Mouse (Mus musculus) liver, embryonic 15.5 days (tissue): Measurements from ENCODE around the gene Olfr1375. TPM values are rescaled to one million over a fixed set of nuclear protein-coding genes. Genes with fewer than 3 reads are reported as not detected.
"Not testable (repeated sequence)": the region's sequence is repeated elsewhere in the genome, so short reads cannot be mapped to it uniquely, and the experiment has no call there.

Experiments
- ATAC-seq: fragments of 200-750 bp; cut with Nextera tagmentation; 2 replicates; pipeline ENCODE4 v1.8.0; 2017; ENCODE audit warnings: moderate number of reproducible peaks, mild to moderate bottlenecking, moderate library complexity; ENCODE audit not compliant: insufficient read depth
- H3K27ac ChIP-seq: fragments of 300-500 bp; sonication (generic); replicated peaks from 2 replicates; pipeline ENCODE4 v1.5.1; 2015; ENCODE audit warnings: mild to moderate bottlenecking, inconsistent platforms
- H3K27me3 ChIP-seq: fragments of 300-500 bp; sonication (generic); 2 replicates; pipeline ENCODE4 v1.6.1; 2015; ENCODE audit warnings: mild to moderate bottlenecking, inconsistent platforms
- H3K36me3 ChIP-seq: fragments of 300-500 bp; sonication (generic); replicated peaks from 2 replicates; pipeline ENCODE4 v1.6.1; 2015; ENCODE audit warnings: moderate library complexity, mild to moderate bottlenecking, inconsistent platforms
- H3K4me1 ChIP-seq: fragments of 300-500 bp; sonication (generic); replicated peaks from 2 replicates; pipeline ENCODE4 v1.6.1; 2015; ENCODE audit warnings: inconsistent platforms
- H3K4me2 ChIP-seq: fragments of 300-500 bp; sonication (generic); 2 replicates; pipeline ENCODE4 v1.6.1; 2015; ENCODE audit warnings: moderate library complexity, mild to moderate bottlenecking, inconsistent platforms
- H3K4me3 ChIP-seq: fragments of 300-500 bp; sonication (generic); replicated peaks from 2 replicates; pipeline ENCODE4 v1.5.1; 2015; ENCODE audit warnings: mild to moderate bottlenecking, inconsistent platforms
- H3K9ac ChIP-seq: fragments of 300-500 bp; sonication (generic); 2 replicates; pipeline ENCODE4 v1.6.1; 2015; ENCODE audit warnings: moderate library complexity, mild to moderate bottlenecking, inconsistent platforms
- H3K9me3 ChIP-seq: fragments of 300-500 bp; sonication (generic); replicated peaks from 2 replicates; pipeline ENCODE4 v1.6.1; 2016; ENCODE audit warnings: inconsistent platforms
- WGBS: fragments of 180-500 bp; shearing (Covaris S2); methylation state at CpG from one replicate; pipeline ENCODE4 v1.1.7; 2015; ENCODE audit warnings: mixed read lengths; ENCODE audit not compliant: insufficient replicate concordance; 5-methylcytosine and 5-hydroxymethylcytosine counted together
- polyA plus RNA-seq: library from polyadenylated mRNA; unstranded; fragments of >200 nt; fragmentation: Nextera tagmentation; extraction: Ambion mirVana; gene quantifications from 2 replicates; pipeline ENCODE4 v1.2.1, GENCODE M21; 2015

The Olfr1375 gene
- not detected in 2 replicates for polyA plus RNA-seq

DNA sequence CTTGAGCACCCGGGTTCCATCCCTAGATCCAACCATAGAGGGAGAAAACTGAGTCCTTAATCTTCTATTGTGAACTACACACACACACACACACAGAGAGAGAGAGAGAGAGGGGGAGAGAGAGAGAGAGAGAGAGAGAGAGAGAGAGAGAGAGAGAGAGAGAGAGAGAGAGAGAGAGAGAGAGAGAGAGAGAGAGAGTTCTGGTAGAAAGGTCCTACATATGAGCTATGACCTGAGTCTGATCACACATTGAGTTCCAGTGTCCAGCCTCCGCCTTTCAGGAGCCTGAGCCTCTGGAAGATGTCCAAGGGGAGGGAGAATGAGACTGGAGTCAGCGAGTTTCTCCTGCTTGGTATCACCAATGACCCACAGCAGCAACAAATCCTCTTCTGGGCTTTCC is at the start of gene Olfr1375:
TSS of gene Olfr1375 (plus strand) at position 301 of the 400 bp plus-strand sequence.
- H3K27me3 ChIP-seq, ATAC-seq, H3K4me2 ChIP-seq, H3K27ac ChIP-seq, H3K4me3 ChIP-seq, H3K4me1 ChIP-seq, H3K9ac ChIP-seq, H3K36me3 ChIP-seq, H3K9me3 ChIP-seq: not testable (repeated sequence)
- 60% methylated on average over 3 of the region's 3 CpGs for WGBS

DNA sequence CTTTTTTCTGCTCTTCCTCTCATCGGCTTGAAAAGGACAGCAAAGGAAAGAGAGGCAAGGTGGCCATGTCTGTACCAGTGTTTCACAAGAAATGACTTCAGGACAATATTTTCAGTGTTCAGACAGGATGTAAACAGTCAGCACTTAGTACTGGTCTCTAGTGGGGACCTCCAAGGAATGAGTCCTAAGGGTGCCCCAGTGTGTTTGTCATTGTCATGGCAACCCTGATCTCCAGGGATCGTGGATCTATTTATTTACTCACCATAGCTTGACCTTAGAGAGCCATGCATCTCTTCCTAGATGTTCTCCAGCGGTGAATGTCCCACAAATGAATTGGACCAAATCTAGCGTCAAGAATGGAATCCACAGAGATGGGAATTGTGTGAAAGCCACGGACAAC is 44.6 kb upstream of the Olfr1375 start, which contains the start of gene Olfr51:
TSS of gene Olfr51 (plus strand) at position 301 of the 400 bp plus-strand sequence.
- Histone ChIP-seq H3K27ac (no peak within 1 kb of the TSS), H3K9me3 (no peaks in the 10 kb centered on the region), H3K36me3 (no peaks in the 10 kb centered on the region), H3K4me2 (no peak within 1 kb of the TSS), H3K27me3 (no peaks in the 10 kb centered on the region), H3K4me3 (no peak within 1 kb of the TSS), H3K4me1 (no peaks in the 10 kb centered on the region), H3K9ac (no peak within 1 kb of the TSS)
- 53% methylated on average over 5 of the region's 5 CpGs for WGBS
- ATAC-seq, result no peak

DNA sequence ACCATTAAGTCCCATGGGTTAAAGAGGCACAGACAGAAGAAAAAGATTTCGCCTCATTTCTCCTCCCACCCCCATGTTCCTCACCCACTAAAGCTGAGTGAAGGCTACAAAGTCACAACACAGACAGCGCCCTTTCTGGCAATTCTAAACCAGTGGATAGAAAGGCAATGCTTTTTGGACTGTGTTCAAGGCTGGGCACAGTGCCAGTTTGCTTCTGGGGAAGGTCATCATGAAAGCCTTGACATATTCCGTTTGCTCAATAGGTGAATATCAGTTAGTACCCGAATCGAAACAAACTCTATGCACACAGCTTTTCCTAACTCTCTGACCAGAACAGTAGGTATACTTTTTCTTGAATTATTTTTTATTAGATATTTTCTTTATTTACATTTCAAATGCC is 36.1 kb upstream of the Olfr1375 start:
- Histone ChIP-seq H3K4me1 (no peaks in the 10 kb centered on the region), H3K9me3 (no peaks in the 10 kb centered on the region), H3K27ac (no peak overlapping the region), H3K9ac (no peak overlapping the region), H3K4me2 (no peak overlapping the region), H3K36me3 (no peaks in the 10 kb centered on the region), H3K4me3 (no peak overlapping the region), H3K27me3 (no peaks in the 10 kb centered on the region)
- WGBS, result 59% methylated on average over 5 of the region's 5 CpGs
- ATAC-seq, result no peak

DNA sequence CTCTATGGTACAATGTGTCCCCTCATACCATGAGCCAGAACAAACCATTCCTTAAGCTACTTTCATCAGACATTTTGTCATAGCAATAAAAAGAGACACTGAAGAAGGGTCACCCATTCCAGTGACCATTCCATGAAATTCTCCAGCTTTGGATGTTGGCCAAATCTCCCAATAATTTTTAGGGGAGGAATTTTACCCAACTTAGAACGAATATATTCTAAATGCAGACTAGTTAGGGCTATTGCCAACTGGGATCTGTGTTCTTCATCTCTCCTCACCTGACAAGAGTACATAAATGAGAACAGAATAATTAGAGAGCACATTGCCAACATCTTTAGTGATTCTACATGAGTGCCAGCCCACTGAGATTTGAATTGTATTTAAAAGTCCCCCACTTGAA is 34.0 kb upstream of the Olfr1375 start, which contains the start of gene Olfr54:
TSS of gene Olfr54 (plus strand) at position 301 of the 400 bp plus-strand sequence.
- no peak within 1 kb of the TSS for H3K9ac ChIP-seq
- H3K27ac ChIP-seq, result no peak within 1 kb of the TSS
- H3K27me3 ChIP-seq, result no peaks in the 10 kb centered on the region
- H3K4me3 ChIP-seq, result no peak within 1 kb of the TSS
- H3K4me2 ChIP-seq, result no peak within 1 kb of the TSS
- ATAC-seq, result no peak
- H3K4me1 ChIP-seq, result no peaks in the 10 kb centered on the region
- no peaks in the 10 kb centered on the region for H3K9me3 ChIP-seq
- no peaks in the 10 kb centered on the region for H3K36me3 ChIP-seq
- 21% methylated on average over 1 of the region's 1 CpGs for WGBS

DNA sequence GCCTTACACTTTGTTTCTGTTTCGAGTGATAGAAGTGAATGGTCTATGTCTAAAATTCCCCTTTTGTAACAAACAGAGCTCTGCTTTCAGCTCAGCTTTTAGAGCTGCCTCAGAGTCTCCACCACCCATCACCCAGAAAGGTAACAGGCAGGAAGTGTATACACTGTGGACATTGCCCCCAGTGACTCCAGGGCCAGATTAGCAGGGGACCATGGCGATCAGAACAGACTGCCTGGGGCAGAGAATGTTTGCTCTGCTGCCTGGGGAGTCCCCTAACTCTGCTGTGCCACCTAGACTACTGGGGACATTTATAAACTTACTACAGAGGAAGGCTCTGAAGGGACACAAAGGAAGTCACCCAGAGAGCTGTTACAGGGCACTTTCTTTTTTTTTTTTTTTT is 31.6 kb upstream of the Olfr1375 start:
- 22% methylated on average over 2 of the region's 2 CpGs for WGBS
- H3K4me2 ChIP-seq, result no peak overlapping the region
- no peak overlapping the region for H3K27ac ChIP-seq
- H3K27me3 ChIP-seq, result no peaks in the 10 kb centered on the region
- no peaks in the 10 kb centered on the region for H3K9me3 ChIP-seq
- no peak overlapping the region for H3K4me3 ChIP-seq
- no peaks in the 10 kb centered on the region for H3K4me1 ChIP-seq
- no peaks in the 10 kb centered on the region for H3K36me3 ChIP-seq
- ATAC-seq, result peak; percentile 81
- H3K9ac ChIP-seq, result no peak overlapping the region

DNA sequence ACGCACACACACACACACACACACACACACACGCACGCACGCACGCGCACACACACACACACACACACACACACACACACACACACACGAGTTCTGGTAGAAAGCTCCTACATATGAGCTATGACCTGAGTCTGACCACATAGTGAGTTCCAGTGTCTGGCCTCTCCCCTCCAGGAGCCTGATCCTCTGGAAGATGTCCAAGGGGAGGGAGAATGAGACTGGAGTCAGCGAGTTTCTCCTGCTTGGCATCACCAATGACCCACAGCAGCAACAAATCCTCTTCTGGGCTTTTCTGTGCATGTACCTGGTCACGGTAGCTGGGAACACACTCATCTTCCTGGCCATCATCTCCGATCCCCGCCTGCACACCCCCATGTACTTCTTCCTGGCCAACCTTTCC is 21.1 kb upstream of the Olfr1375 start:
- not testable (repeated sequence) for H3K9ac ChIP-seq, ATAC-seq, H3K36me3 ChIP-seq, H3K27ac ChIP-seq, H3K4me3 ChIP-seq, H3K27me3 ChIP-seq, H3K4me2 ChIP-seq, H3K9me3 ChIP-seq, H3K4me1 ChIP-seq
- 77% methylated on average over 11 of the region's 11 CpGs for WGBS

DNA sequence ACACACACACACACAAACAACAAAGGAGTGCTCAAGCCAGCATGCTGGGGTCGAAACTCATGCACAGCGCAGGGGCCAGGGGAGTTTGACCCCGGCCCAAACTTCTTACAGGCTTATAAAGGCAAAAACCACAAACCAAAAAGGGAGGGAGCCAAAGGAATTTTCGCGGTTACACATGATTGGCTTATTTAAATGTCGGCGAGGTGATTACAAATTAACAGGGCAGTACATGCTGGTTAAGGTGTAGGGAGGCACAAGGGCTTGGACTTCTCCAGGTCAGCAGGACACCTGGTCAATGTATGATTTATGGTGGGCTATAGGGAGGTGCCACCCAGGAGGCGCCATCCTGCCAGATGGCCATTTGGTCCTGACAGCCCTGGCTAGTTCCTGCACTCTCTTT is 18.5 kb upstream of the Olfr1375 start:
- not testable (repeated sequence) for ATAC-seq, H3K27me3 ChIP-seq, H3K27ac ChIP-seq, H3K4me3 ChIP-seq, H3K9ac ChIP-seq, H3K36me3 ChIP-seq, H3K9me3 ChIP-seq, H3K4me1 ChIP-seq, H3K4me2 ChIP-seq
- 65% methylated on average over 8 of the region's 8 CpGs for WGBS

DNA sequence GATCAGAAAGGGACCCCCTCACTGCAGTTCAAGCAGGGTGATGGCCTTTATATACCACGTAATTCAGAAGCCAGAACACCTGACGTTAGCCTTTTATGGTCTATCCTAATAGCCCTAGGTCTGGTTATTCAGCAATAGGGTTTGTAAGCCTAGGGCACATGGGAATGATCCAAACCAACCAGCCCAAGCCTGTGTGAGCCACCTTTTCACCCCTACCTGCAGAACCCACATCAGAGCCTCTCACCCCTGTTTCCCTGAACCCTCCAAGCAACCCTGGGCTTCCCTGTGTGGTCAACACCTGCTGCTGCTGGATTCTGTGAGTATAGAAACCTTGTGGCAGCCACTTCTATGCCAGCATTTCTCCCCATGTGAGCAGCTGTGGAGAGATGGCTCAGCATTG is 17.7 kb upstream of the Olfr1375 start:
- ATAC-seq, result no peak
- Histone ChIP-seq H3K27ac (no peak overlapping the region), H3K4me1 (no peaks in the 10 kb centered on the region), H3K27me3 (no peaks in the 10 kb centered on the region), H3K4me2 (no peak overlapping the region), H3K4me3 (no peak overlapping the region), H3K9ac (no peak overlapping the region), H3K9me3 (no peaks in the 10 kb centered on the region), H3K36me3 (no peaks in the 10 kb centered on the region)
- WGBS, result 49% methylated on average over 2 of the region's 2 CpGs

DNA sequence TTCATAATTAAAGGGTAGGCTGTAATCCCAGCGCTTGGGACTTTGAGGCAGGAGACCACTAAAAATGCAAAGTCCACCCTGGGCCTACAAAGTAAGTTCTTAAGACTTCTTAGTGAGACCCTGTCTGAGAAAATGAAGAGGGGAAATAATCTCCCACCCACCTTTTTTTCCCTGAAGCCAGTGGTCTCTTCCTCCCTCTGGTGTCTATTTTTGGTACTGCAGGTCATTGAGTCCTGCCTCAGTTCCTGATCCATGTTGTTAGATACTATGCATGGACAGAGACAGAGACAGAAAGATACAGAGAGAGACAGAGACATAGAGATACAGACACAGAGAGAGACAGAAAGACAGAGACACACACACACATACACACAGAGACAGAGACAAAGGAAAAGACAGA is 15.1 kb upstream of the Olfr1375 start:
- Histone ChIP-seq H3K4me2 (no peak overlapping the region), H3K4me1 (no peaks in the 10 kb centered on the region), H3K27me3 (no peaks in the 10 kb centered on the region), H3K9ac (no peak overlapping the region), H3K36me3 (no peaks in the 10 kb centered on the region), H3K27ac (no peak overlapping the region), H3K9me3 (no peaks in the 10 kb centered on the region), H3K4me3 (no peak overlapping the region)
- WGBS, result 17% methylated on average over 1 of the region's 1 CpGs
- no peak for ATAC-seq

DNA sequence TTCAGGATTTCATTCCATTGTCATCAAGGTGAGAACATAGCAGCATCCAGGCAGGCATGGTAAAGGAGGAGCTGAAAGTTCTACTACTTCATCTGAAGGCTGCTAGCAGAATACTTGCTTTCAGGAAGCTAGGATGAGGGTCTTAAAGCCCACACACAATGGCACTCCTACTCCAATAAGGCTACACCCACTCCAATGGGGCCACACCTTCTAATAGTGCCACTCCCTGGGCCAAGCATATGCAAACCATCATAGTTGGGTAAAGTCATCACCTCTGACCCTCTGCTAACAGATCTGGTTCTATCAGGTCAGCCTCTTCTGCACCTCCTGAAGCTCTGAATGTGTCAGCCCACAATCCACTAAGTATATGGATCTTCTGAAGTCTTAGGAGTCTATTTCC is 13.8 kb upstream of the Olfr1375 start:
- H3K27ac ChIP-seq, ATAC-seq: not testable (repeated sequence)

DNA sequence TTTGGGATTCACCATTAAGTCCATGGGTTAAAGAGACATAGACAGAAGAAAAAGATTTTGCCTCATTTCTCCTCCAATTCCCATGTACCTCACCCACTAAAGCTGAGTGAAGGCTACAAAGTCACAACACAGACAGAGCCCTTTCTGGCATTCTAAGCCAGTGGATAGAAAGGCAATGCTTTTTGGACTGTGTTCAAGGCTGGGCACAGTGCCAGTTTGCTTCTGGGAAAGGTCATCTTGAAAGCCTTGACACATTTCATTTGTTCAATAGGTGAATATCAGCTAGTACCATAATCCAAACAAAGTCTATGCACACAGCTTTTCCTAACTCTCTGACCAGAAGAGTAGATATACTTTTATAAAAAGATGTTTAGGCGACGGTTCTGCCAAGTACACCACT is 12.0 kb upstream of the Olfr1375 start:
- 61% methylated on average over 2 of the region's 2 CpGs for WGBS
- H3K4me1 ChIP-seq, result no peaks in the 10 kb centered on the region
- no peaks in the 10 kb centered on the region for H3K27me3 ChIP-seq
- H3K27ac ChIP-seq, result no peak overlapping the region
- H3K4me3 ChIP-seq, result no peak overlapping the region
- no peaks in the 10 kb centered on the region for H3K36me3 ChIP-seq
- no peak overlapping the region for H3K9ac ChIP-seq
- no peaks in the 10 kb centered on the region for H3K9me3 ChIP-seq
- no peak for ATAC-seq
- no peak overlapping the region for H3K4me2 ChIP-seq

More for the DNA sequence above, 13.8 kb upstream of the Olfr1375 start:
- not testable (repeated sequence) for H3K27me3 ChIP-seq, H3K4me3 ChIP-seq, H3K36me3 ChIP-seq, H3K4me1 ChIP-seq, H3K4me2 ChIP-seq, H3K9me3 ChIP-seq, H3K9ac ChIP-seq

DNA sequence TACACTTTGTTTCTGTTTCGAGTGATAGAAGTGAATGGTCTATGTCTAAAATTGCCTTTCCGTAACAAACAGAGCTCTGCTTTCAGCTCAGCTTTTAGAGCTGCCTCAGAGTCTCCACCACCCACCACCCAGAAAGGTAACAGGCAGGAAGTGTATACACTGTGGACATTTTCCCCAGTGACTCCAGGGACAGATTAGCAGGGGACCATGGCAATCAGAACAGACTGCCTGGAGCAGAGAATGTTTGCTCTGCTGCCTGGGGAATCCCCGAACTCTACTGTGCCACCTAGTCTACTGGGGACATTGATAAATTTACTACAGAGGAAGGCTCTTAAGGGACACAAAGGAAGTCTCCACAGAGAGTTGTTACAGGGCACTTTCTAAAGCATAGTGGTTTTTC is 3.1 kb upstream of the Olfr1375 start:
- not testable (repeated sequence) for H3K27me3 ChIP-seq, H3K27ac ChIP-seq, ATAC-seq, H3K4me1 ChIP-seq, H3K36me3 ChIP-seq, H3K9me3 ChIP-seq, H3K4me3 ChIP-seq, H3K4me2 ChIP-seq, H3K9ac ChIP-seq
- 36% methylated on average over 3 of the region's 3 CpGs for WGBS
